Mouse (Mus musculus) bone marrow, adult 2 months (tissue): ENCODE data around the gene Slc38a4.

ENCODE experiments used
- CTCF ChIP-seq: fragments of 200-500 bp; IDR thresholded peaks from 2 replicates; pipeline ENCODE4 v1.5.1; 2011; ENCODE audit warnings: low read length, control low read depth; ENCODE audit not compliant: control insufficient read depth, insufficient read depth
- POLR2A ChIP-seq: fragments of 200-500 bp; IDR thresholded peaks from 2 replicates; pipeline ENCODE4 v1.6.1; 2011; ENCODE audit warnings: low read depth, mild to moderate bottlenecking, control low read depth, low read length, borderline replicate concordance; ENCODE audit not compliant: control insufficient read depth

DNA sequence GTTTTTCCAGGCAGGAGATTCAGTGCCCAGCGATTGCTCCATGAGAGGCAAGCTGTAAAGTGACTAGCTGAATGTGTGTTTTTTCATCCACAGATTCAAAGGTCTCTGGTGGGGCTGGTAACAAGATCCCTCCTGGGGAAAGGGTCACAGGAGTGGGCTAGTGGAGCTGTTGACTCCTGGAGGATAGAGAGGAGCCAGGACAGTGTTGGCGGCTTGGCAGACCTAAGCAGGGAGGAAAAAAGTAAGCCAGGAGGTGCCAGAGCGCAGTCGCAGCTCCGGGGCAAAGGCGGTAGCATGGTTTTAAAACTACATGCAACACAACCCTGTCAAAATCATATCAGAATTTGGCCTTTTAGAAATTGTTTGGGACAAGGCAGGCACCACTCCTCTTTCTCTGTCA, 52.6 kb downstream of the Slc38a4 start:
- TF ChIP-seq CTCF (no peak), POLR2A (no peak)
